Mouse (Mus musculus): ENCODE results near the gene Grik4.

- TF ChIP-seq CTCF (IDR thresholded peaks at IDR 0.05; ENCODE audit: borderline replicate concordance, extremely low read depth, insufficient read depth, insufficient read length) (no peak), POLR2A (IDR thresholded peaks at IDR 0.05; ENCODE audit: borderline replicate concordance, extremely low read depth, insufficient read depth, insufficient read length, poor library complexity, severe bottlenecking) (no peak)
These were observed 86.5 kb downstream of the Grik4 start for GRCm38 (mm10) chr9:42857756-42858155.

Data from brain, embryonic 14.5 days (tissue).